Mouse (Mus musculus): ENCODE results near the gene Lgals8.
"Not testable (repeated sequence)": the region's sequence is repeated elsewhere in the genome, so short reads cannot be mapped to it uniquely, and the experiment has no call there.

The Lgals8 gene

DNA sequence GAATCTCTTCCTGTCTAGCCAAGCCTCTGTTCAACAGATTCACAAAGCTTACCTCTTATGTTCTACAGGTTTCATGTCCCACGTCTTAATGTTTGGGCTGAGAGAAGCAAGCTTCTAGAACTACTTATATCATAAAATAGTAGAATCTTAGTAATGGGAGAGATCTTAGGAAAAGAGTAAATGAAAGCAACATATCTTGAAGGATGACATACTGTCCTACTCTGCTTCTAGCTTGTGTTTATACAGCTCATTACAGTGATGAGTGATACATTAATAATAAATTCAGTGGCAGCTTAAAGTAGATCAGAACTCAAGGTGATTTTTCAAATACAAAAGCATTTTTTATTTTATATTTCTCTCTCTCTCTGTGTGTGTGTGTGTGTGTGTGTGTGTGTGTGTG is at the start of gene Lgals8:
Lgals8 (minus strand) TSS at position 101 of the 400 bp plus-strand sequence.
- DNase-seq (ENCODE audit: extremely low read depth, low read depth), result no peak

DNA sequence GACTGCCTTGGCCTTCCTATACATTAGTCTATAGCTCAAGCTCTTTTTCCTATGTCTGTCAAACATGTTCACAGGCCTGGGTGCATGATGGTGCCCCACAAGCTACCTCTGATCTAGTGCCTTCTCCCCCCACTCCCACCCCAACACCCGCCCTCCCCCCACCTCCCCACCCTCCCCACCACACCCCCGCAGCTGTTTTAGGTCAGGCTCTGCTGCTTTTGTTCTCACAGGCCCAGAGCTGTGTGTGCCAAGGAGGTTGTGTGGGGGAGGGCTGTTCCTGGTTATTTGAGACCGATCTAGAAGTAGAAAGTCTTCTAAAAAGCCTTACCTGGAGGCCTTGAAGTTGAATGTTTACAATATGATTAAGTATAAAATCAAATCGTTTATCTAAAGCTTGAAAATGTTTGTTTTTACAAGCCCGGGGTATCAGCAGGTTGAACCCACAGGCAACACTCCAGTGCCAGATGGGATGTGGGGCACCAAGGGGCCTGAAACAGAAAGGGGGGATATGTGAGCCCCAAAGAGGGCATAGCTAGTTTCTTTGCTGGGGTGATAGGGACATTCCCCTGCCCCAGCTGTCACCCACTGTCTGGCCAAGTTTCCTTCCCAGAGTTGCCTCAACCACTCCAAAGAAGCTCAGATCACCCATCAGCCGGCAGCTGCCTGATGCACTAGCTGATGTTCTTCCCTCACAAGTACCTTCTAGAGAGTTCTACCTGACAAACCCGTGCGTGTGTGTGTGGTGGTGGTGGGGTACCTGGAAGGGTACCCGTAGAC is 46.6 kb upstream of the Lgals8 start:
- no peak for DNase-seq (ENCODE audit: extremely low read depth, low read depth)

DNA sequence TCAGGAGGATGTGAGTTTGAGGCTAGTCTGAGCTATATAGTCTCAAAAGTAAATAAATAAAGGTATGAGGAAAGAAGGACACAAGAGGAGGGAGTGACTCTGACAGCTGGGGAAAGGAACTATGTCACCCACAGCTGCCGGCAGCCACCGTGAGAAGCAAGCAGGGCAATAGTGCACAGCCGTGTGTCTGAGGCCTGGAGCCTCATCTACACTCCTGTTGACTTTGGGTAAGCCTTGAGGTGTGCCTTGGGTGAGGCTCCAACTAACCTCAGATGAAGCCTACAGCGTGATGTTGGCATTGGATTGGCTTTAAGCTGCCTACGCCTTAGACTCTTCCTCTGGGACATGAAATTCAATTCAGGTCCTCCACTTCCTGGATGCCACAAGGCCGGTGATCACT is 45.3 kb upstream of the Lgals8 start:
- DNase-seq (ENCODE audit: extremely low read depth, low read depth), result no peak

DNA sequence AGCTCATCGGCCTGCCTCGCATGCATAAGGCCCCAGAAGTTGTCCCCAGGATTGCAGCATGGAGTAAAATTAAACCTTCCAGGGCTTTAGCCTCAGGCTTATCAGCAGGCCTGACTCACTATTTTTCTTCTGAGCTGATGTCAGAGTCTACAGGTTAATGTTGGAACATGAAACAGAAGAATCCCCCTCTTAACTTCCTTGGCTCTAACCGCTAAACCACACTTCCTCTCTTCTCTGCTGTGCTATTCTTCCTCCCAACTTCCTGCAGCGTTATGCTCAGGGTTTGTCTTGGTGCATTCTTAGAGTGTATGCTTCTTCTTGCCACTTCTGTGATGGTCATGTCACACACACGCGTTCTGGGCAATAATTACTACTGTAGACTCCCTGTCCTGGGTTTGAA is 42.7 kb upstream of the Lgals8 start:
- DNase-seq (ENCODE audit: extremely low read depth, low read depth), result no peak

DNA sequence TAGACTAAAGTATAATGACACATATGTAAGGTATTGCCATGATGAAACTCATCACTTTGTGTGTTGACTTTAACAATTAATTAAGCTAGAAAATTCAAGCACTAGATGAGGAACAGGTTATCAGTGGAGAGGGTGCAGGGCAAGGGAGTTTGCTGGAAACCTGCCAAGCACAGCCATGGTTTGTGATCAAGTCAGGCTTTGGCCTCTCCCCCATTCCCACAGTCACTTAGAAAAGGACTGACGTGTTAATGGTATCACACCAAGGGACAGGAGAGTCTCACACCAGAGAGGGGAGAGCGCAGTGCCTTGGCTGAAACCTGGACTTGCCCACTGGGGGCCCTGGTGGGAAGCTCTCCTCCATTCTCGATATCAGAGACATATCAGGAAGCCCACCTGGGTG is 40.6 kb upstream of the Lgals8 start:
- peak; percentile 23 for DNase-seq (ENCODE audit: extremely low read depth, low read depth)

DNA sequence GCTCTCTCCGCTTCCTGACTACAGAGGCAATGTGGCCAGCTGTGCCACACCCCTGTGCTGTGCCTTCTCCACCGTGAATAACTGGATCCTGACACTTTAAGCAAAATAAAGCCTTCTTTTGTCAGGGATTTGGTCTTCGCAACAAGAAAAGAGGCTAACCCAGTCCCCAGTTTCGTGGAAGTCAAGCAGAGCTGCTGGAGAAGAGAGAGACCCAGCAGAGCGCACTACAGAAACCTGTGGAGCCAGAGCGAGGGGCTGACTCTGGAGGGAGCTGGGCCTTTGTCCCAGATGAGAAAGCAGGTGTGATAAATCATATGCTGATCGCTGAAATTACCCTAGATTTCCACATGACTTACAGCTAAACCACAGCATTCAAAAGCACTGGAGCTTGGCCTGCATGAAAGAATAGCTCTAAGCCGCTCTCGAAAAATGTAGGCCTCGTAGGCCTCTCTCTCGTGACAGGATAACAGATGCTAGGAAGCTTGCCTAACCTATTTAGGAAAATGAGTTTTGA is 38.6 kb upstream of the Lgals8 start:
- no peak for DNase-seq (ENCODE audit: extremely low read depth, low read depth)

DNA sequence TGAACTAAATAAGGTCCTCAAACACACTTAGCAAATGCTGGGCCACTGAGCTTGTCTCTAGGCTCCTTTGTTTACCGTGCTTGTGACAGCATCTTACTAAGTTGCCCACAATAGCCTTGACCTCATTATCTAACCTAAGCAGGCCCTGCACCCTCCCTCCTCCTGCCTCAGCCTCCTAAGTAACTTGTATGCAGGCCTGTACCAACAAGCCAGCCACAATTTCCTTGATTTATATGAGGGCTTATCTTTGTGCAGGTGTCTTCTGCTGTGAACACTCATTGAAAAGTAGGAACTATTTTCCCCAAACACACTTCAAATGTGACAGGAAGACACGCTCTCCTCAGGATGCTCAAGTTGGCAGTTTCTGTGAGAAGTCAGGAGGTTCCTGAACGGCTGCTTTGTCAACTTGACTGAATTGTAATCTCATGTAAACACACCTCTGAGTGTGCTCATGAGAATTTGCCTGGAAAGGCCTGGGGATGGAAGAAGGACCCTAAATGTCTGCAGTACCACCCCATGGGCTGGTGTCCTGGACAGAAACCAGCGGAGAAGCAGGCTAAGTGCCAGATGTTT is 38.0 kb upstream of the Lgals8 start:
- peak; percentile 76 for DNase-seq (ENCODE audit: extremely low read depth, low read depth)

DNA sequence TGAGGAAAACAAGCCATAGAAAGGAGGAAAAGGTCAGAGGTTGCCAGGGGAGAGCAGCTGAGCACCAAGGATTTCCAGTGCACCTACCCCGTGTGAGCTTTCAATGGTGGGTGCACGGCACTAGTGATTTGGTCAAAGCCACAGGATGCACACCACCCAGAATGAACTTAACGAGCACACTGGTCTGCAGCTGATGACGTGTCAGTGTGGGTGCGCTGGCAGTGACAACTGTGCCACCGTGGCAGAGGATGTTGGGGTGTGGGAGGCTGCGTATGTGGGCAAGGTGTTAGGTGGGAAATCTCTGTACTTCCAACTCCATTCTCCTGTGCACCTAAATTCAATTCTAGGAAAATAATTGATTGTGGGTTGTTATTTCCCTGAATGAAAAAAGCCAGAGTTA is 34.4 kb upstream of the Lgals8 start:
- DNase-seq (ENCODE audit: extremely low read depth, low read depth), result no peak

DNA sequence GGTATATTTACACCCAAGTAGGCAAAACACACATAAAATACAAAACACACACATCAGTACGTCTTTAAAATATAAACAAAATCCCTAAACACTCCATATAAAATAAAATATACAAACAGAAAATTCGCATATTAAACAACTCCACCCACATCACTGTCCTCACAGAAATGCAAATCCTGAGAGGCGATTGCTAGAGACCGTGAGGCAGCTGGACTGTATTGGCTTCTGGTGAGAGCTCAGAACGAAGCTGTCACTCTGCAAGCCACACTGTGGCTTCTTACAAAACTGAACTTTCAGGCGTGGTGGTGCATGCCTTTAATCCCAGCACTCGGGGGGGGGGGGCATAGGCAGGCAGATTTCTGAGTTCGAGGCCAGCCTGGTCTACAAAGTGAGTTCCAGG is 33.1 kb upstream of the Lgals8 start:
- DNase-seq (ENCODE audit: extremely low read depth, low read depth), result no peak

DNA sequence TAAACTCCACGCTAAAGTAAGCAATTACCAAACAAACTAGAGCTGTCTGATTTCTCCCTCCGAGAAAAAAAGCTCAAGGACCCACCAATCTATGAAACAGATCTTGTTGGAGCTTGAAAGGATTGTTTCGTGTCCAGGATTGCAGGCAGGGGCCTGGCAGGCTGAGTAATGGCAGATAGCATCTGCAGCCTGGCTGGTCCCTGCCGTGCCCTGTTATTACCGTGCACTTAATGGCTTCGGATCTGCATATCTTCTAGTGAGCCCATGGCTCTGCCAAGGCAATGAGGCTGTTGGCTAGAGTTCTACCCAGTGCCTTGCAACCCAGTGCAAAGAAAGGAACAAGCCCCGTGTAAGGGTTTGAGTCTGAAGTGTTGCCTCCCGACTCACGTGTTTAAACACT is 30.0 kb upstream of the Lgals8 start:
- DNase-seq (ENCODE audit: extremely low read depth, low read depth), result no peak

DNA sequence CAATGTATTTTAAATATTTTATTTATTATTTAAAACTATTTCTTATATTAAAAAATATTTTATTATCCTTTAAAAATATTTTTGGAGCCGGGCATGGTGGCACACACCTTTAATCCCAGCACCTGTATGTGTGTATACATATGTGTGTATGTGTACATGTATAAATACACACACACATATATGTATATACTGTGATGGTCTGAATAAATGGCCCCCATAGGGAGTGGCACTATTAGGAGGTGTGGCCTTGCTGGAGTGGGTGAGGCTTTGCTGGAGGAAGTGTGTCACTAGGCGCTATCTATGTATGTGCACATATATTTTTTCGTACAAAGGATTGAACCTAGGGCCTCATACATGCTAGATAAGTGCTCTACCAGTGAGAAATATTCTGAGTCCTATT is 27.8 kb upstream of the Lgals8 start:
- DNase-seq (ENCODE audit: extremely low read depth, low read depth), result no peak

DNA sequence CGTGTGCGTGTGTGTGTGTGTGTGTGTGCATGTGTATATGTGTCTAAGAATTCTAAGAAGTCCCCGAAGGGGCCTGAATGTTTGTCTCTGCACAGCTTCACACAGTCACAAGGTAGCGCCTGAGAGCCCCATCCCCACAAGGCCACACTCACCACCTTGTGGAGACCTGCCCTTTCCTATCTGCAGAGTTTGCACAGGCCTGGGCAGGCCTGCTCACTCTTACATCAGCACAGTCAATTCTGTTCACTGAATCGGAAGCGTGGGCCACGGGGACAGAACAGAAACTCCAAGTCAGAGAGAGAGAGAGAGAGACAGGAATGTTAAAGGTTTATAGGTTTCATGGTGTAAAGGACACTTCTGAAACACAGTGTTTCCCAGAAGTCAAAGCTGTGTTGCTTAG is 20.9 kb upstream of the Lgals8 start:
- no peak for DNase-seq (ENCODE audit: extremely low read depth, low read depth)

DNA sequence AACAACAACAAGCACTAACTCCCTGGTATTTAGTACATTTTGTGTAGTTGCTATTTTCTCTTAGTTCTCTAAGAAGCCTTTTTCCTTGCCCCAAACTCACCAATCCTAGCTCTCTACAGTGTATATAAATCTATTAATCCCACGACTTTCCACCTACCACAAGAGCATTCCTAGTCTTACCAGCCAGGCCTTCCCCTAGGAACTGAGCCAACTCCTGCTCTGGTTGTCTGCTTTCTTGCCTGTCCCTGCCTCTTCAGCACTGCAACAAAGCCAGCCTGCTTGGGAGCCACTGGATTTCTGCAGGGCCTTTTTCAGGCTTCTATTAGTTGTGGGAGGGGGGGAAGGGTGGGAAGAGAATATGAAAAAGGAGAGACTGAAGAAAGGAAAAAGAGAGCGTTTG is 20.5 kb upstream of the Lgals8 start:
- no peak for DNase-seq (ENCODE audit: extremely low read depth, low read depth)

DNA sequence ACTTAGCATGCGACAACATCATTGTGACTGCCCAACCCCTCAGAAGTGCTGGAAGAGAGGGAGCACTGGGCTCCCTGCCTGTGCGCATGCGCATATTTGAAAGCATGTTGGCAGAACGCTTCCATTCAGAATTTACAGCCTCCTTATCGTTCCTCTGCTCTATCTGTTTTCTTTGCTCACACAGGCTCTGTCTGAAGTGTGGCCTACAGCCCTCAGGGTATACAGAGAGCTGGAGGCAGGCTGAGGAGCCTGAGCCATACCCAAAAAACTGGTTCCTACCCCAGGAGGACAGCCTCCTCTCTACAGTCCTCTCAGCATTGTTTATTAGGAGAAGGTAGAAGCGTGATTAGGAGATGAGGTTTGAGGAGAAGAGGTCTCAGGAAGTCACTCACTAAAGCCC is 15.1 kb upstream of the Lgals8 start:
- no peak for DNase-seq (ENCODE audit: extremely low read depth, low read depth)

DNA sequence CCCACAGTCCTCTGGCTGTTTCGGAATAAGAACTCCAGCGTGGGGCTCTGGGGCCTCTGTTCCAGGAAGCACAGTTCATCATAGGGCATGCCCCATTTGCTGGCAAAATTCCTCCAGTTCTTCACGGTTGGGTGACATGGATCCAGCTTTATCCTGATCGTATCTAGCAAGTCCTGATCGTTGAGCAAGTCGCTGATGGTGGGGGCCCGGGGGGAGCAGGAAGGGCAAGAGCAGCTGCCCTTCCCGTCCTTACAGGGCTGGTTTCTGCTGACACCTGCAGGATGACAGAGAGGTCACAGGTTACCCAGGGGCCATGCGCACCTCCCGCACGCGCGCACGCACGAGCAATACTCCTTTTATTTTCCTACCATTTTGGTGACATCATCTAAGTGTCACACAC is 13.6 kb upstream of the Lgals8 start:
- no peak for DNase-seq (ENCODE audit: extremely low read depth, low read depth)

DNA sequence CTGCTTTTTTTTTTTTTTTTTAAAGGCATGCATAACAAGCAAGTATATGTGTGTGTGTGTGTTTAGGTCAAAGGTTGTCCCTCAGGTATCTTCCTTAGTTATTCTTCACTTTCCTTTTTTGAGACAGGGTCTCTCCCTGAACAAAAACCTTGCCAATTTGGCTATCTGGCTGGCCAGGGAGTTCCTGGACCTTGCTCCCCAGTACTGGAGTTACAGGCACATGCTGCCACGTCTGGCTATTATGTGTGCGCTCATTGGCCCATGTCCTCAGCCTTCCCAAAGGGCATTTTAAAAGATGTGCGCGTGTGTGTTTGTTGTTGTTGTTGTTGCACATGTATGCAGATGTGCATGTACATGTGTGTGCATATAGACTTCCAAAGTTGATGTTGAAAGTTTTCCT is 12.1 kb upstream of the Lgals8 start:
- no peak for DNase-seq (ENCODE audit: extremely low read depth, low read depth)

DNA sequence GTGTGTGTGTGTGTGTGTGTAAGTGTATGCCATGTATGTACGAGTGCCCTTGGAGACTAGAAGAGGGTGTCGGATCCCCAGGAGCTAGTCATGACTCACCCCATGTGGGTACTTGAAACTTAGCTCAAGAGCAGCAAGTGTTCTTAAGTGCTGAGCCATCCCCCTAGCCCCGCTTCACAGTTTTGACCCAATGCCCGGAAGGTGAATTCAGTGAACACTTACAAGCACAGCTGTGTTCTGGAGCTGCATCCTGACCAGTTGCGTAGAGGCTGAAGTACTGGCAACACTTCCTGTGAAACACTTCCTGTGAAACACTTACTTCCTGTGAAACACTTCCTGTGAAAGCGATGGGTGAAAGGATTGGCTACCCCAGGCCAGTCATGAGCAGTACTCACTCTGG is 10.5 kb upstream of the Lgals8 start:
- DNase-seq (ENCODE audit: extremely low read depth, low read depth), result no peak

DNA sequence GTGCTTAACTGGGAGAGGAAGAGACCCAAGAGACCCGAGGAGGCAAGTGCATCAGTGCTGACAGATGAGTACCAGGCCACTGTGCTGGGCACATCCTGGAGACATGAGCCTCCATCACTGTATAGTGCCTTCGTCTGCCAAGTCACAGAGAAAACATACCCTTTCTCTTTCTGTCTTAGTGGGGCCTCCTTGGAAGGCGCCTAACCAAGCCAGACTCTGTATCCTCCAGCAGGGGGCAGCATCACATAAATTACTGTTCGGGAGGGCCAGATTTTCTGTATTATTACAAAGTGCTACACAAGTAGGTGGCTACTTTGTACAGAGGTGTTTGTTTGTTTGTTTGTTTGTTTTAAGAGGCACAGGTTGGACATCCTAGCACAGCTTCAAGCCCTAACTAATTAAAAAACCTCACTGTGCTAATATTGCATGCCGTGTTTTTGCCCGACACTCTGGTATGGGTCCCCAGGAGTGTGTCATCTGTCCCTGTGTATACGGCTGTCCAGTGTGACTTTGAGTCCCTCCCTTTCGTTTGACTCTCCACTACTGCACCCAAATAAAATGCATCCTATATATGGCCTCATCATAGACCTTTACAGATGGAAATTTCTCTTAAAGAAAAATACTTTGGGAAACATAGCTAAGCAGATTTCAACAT is 9.1 kb upstream of the Lgals8 start:
- DNase-seq (ENCODE audit: extremely low read depth, low read depth), result no peak

DNA sequence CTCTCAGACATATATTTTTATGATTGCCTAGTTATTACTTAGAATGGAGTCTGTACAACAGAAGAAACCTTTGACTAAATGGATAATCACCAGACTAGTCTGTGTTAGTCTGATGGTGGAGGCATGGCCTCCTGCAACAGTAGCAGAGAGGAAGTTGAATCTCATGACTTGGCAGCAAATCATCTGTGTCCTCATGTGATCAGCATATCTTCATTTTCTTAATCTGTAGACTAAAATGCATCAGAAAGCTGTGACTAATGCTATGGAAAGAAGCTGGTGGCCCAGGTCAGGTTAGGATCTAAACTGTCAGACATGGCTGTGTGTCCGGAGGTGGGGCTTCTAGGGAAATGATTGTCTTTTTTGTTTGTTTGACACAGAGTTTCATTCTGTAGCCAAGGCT is 3.7 kb upstream of the Lgals8 start:
- peak; percentile 72 for DNase-seq (ENCODE audit: extremely low read depth, low read depth)

DNA sequence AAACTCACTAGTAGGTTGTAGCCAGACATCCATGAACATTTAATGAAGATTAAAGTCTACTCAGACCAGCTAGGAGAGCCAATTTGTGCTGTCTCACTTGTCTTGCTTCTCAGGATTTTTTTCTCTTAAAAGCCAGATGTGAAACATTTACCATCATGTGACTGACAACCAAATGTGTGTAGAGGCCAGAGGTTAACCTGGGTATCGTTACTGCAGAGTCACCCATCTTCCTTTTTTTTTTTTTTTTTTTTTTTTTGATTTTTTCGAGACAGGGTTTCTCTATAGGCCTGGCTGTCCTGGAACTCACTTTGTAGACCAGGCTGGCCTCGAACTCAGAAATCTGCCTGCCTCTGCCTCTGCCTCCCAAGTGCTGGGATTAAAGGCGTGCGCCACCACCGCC is 585 bp downstream of the Lgals8 start:
- not testable (repeated sequence) for DNase-seq (ENCODE audit: extremely low read depth, low read depth)

DNA sequence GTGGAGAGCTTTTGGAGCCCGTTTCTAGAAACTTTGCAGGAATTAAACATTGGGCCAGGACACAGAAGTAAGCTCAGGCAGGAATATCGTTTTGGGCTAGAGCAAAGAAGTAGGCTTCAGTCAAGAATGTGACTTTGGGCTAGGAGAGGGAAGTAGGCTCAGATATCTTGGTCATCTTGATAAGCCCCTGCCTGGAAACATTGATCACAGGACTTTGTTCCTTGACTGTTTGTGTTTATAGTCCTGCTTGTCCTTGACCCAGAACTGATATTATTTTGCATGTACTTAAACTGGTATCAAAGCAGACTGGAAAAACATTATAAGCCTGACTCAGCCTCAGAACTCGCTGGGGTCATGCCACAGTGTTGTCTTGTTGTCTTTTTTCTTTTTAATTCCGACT is 2.1 kb downstream of the Lgals8 start:
- no peak for DNase-seq (ENCODE audit: extremely low read depth, low read depth)

DNA sequence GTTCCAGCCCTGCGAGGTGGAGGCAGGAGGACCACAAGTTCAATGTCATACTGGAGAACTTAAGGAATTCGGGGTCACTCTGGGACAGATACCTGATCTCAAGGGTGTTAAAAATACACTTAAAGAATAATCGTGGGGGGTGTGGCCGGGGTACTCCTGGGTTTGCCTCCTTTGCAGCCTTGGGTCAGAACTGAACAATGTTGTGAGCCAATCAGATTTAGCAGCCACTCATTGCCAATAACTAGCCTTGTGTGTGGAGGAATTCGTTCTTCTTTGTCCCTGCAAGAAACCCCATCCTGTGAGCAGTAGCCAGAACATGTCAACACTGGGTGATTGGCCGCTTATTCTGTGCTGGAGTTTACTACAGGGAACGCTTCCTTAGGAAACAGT is 3.0 kb downstream of the Lgals8 start:
- no peak for DNase-seq (ENCODE audit: extremely low read depth, low read depth)
